Mouse (Mus musculus) heart, embryonic 14.5 days (tissue): ENCODE measurements around the gene Ntrk2. TPM values are rescaled to one million over a fixed set of nuclear protein-coding genes. Genes with fewer than 3 reads are reported as not detected.
A peak's percentile ranks its signal among the peaks of the same experiment; 100 is the strongest.

Source experiments
- ATAC-seq: fragments of 200-750 bp; cut with Nextera tagmentation; 2 replicates; pipeline ENCODE4 v1.8.0; 2017; ENCODE audit warnings: low read depth, moderate TSS enrichment; ENCODE audit not compliant: insufficient number of reproducible peaks, insufficient read depth, low FRiP score
- H3K27ac ChIP-seq, 2 experiments: fragments of 200-500 bp in 1 of 2; fragments of 300-500 bp in 1 of 2; sonication (generic) in 1 of 2; replicated peaks in 1 of 2; 2 replicates each; pipeline ENCODE4 v1.5.1; 2012 to 2014; ENCODE audit warnings: low read depth in 2 of 2, low read length in 2 of 2, control low read depth in 1 of 2, mild to moderate bottlenecking in 1 of 2, mixed read lengths in 1 of 2; ENCODE audit not compliant: control insufficient read depth in 1 of 2, insufficient read depth in 1 of 2
- H3K27me3 ChIP-seq: fragments of 300-500 bp; sonication (generic); 2 replicates; pipeline ENCODE4 v1.6.1; 2014; ENCODE audit warnings: mild to moderate bottlenecking, low read length, control low read depth; ENCODE audit not compliant: control insufficient read depth, insufficient read depth
- H3K36me3 ChIP-seq: fragments of 300-500 bp; sonication (generic); 2 replicates; pipeline ENCODE4 v1.6.1; 2014; ENCODE audit warnings: mild to moderate bottlenecking, control low read depth, low read length, mixed read lengths; ENCODE audit not compliant: control insufficient read depth, insufficient read depth
- H3K4me1 ChIP-seq, 2 experiments: fragments of 200-500 bp in 1 of 2; fragments of 300-500 bp in 1 of 2; sonication (generic) in 1 of 2; 2 replicates each; pipeline ENCODE4 v1.6.1; 2012 to 2014; ENCODE audit warnings: low read length in 2 of 2, control low read depth in 1 of 2, mixed read lengths in 1 of 2; ENCODE audit not compliant: control insufficient read depth in 2 of 2, insufficient read depth in 2 of 2
- H3K4me2 ChIP-seq: fragments of 300-500 bp; sonication (generic); 2 replicates; pipeline ENCODE4 v1.6.1; 2014; ENCODE audit warnings: mild to moderate bottlenecking, low read length
- H3K4me3 ChIP-seq, 2 experiments: fragments of 200-500 bp in 1 of 2; fragments of 300-500 bp in 1 of 2; sonication (generic) in 1 of 2; 2 replicates each; pipeline ENCODE4 v1.5.1; 2012 to 2014; ENCODE audit warnings: low read length in 2 of 2, mild to moderate bottlenecking in 2 of 2, control low read depth in 1 of 2, low read depth in 1 of 2, moderate library complexity in 1 of 2; ENCODE audit not compliant: control insufficient read depth in 1 of 2, insufficient read depth in 1 of 2
- H3K9ac ChIP-seq: fragments of 300-500 bp; sonication (generic); 2 replicates; pipeline ENCODE4 v1.6.1; 2014; ENCODE audit warnings: mild to moderate bottlenecking, low read length
- H3K9me3 ChIP-seq: fragments of 300-500 bp; sonication (generic); 2 replicates; pipeline ENCODE4 v1.6.1; 2016; ENCODE audit warnings: low read length, control low read depth; ENCODE audit not compliant: control insufficient read depth
- WGBS: fragments of 180-500 bp; shearing (Covaris S2); extraction: QIAGEN DNeasy Blood & Tissue Kit; methylation state at CpG from one replicate; pipeline ENCODE4 v1.1.7; 2014; 5-methylcytosine and 5-hydroxymethylcytosine counted together
- polyA plus RNA-seq: library from polyadenylated mRNA; unstranded; fragments of >200 nt; fragmentation: Nextera tagmentation; extraction: Ambion mirVana; gene quantifications from 2 replicates; pipeline ENCODE4 v1.2.1, GENCODE M21; 2014

Ntrk2 gene
- polyA plus RNA-seq, 1 experiment from 2014 or later = 4.2 TPM

- no peak overlapping the region for H3K4me2 ChIP-seq
- H3K9ac ChIP-seq = no peak overlapping the region
- no peaks in the 10 kb centered on the region for H3K27me3 ChIP-seq
- H3K9me3 ChIP-seq = peaks cover 9% of the 10 kb centered on the region; the same call in 1 of the 2 replicates
- 84% methylated on average over 7 of the region's 7 CpGs for WGBS
- H3K27ac ChIP-seq = no peak overlapping the region
- no peak overlapping the region for H3K4me3 ChIP-seq
- H3K4me1 ChIP-seq = no peaks in the 10 kb centered on the region
- ATAC-seq = no peak
- no peaks in the 10 kb centered on the region for H3K36me3 ChIP-seq
Observed at GRCm38 (mm10) chr13:58797386-58797785, 9.0 kb upstream of the Ntrk2 start.

GRCm38 (mm10) chr13:58801291-58801690 lies 5.1 kb upstream of the Ntrk2 start:
- Histone ChIP-seq H3K36me3 (no peaks in the 10 kb centered on the region), H3K9ac (no peak overlapping the region), H3K4me2 (no peak overlapping the region), H3K27me3 (peaks cover 18% of the 10 kb centered on the region), H3K4me1 (no peaks in the 10 kb centered on the region), H3K4me3 (no peak overlapping the region), H3K9me3 (peaks cover 11% of the 10 kb centered on the region; the same call in 1 of the 2 replicates), H3K27ac (no peak overlapping the region)
- ATAC-seq = no peak
- WGBS = 83% methylated on average over 3 of the region's 3 CpGs

- Histone ChIP-seq H3K9me3 (peaks cover 5% of the 10 kb centered on the region; the same call in 1 of the 2 replicates), H3K36me3 (no peaks in the 10 kb centered on the region), H3K4me1 (peaks cover 0 to 11% of the 10 kb centered on the region in 2 experiments; a peak in 2 of 4 replicates), H3K27ac (no peak overlapping the region), H3K4me3 (no peak overlapping the region), H3K4me2 (no peak overlapping the region), H3K27me3 (peaks cover 42% of the 10 kb centered on the region), H3K9ac (no peak overlapping the region)
- WGBS = 11% methylated on average over 1 of the region's 1 CpGs
- ATAC-seq = no peak
Observed at GRCm38 (mm10) chr13:58803882-58804281, 2.5 kb upstream of the Ntrk2 start.

- H3K9me3 ChIP-seq = peaks cover 5% of the 10 kb centered on the region; the same call in 1 of the 2 replicates
- peaks cover 61% of the 10 kb centered on the region for H3K27me3 ChIP-seq
- H3K27ac ChIP-seq = no peak overlapping the region
- WGBS = 78% methylated on average over 11 of the region's 11 CpGs
- no peaks in the 10 kb centered on the region for H3K36me3 ChIP-seq
- ATAC-seq = no peak
- H3K4me1 ChIP-seq = peaks cover 0 to 11% of the 10 kb centered on the region in 2 experiments; a peak in 2 of 4 replicates
- H3K4me2 ChIP-seq = no peak overlapping the region
- H3K4me3 ChIP-seq = no peak overlapping the region
- H3K9ac ChIP-seq = no peak overlapping the region
Observed at GRCm38 (mm10) chr13:58805833-58806232, 536 bp upstream of the Ntrk2 start.

- H3K4me2 ChIP-seq = peak overlapping the region; percentile 96
- H3K27ac ChIP-seq = no peak overlapping the region
- under 1% methylated on average over 34 of the region's 34 CpGs for WGBS
- H3K27me3 ChIP-seq = peaks cover 70% of the 10 kb centered on the region
- H3K36me3 ChIP-seq = no peaks in the 10 kb centered on the region
- peaks cover 5% of the 10 kb centered on the region; the same call in 1 of the 2 replicates for H3K9me3 ChIP-seq
- peaks cover 0 to 11% of the 10 kb centered on the region in 2 experiments; a peak in 2 of 4 replicates for H3K4me1 ChIP-seq
- H3K4me3 ChIP-seq = peak overlapping the region; percentile 54 to 56
- no peak for ATAC-seq
- H3K9ac ChIP-seq = peak overlapping the region; percentile 51
Observed at GRCm38 (mm10) chr13:58806896-58807628, 693 bp downstream of the Ntrk2 start.

- no peaks in the 10 kb centered on the region for H3K9me3 ChIP-seq
- H3K27ac ChIP-seq = no peak overlapping the region
- H3K27me3 ChIP-seq = peaks cover 70% of the 10 kb centered on the region
- WGBS = under 1% methylated on average over 50 of the region's 50 CpGs
- H3K4me3 ChIP-seq = peak overlapping the region; percentile 54 to 56
- ATAC-seq = no peak
- peak overlapping the region; percentile 96 for H3K4me2 ChIP-seq
- H3K36me3 ChIP-seq = no peaks in the 10 kb centered on the region
- H3K9ac ChIP-seq = peak overlapping the region; percentile 51
- H3K4me1 ChIP-seq = peaks cover 0 to 11% of the 10 kb centered on the region in 2 experiments; a peak in 2 of 4 replicates
Observed at GRCm38 (mm10) chr13:58807629-58808363, 1.4 kb downstream of the Ntrk2 start.

- Histone ChIP-seq H3K27ac (no peak overlapping the region), H3K4me1 (peaks cover 0 to 11% of the 10 kb centered on the region in 2 experiments; a peak in 2 of 4 replicates), H3K4me3 (peak overlapping the region; percentile 54 to 56), H3K27me3 (peaks cover 70% of the 10 kb centered on the region), H3K4me2 (peak overlapping the region; percentile 96), H3K9me3 (no peaks in the 10 kb centered on the region), H3K9ac (peak overlapping the region; percentile 51; the same call in 1 of the 2 replicates), H3K36me3 (no peaks in the 10 kb centered on the region)
- 1% methylated on average over 32 of the region's 32 CpGs for WGBS
- ATAC-seq = no peak
Observed at GRCm38 (mm10) chr13:58808381-58808821, 2.0 kb downstream of the Ntrk2 start.
